Mouse (Mus musculus) brain, embryonic 14.5 days (tissue): ENCODE measurements around the gene Ranbp9.

Experiments used
- CTCF ChIP-seq: fragments of 200-500 bp; IDR thresholded peaks from 2 replicates; pipeline ENCODE4 v1.5.1; 2012; ENCODE audit warnings: inconsistent platforms, mild to moderate bottlenecking, moderate library complexity, borderline replicate concordance; ENCODE audit not compliant: insufficient read depth, insufficient read length; ENCODE audit errors: extremely low read depth
- POLR2A ChIP-seq: fragments of 200-500 bp; IDR thresholded peaks from 2 replicates; pipeline ENCODE4 v1.6.1; 2012; ENCODE audit warnings: mild to moderate bottlenecking, inconsistent platforms, borderline replicate concordance; ENCODE audit not compliant: poor library complexity, insufficient read depth, insufficient read length, severe bottlenecking; ENCODE audit errors: extremely low read depth

- TF ChIP-seq CTCF (no peak), POLR2A (no peak)
These were observed 124.5 kb downstream of the Ranbp9 start for GRCm38 (mm10) chr13:43356346-43357125.
